Mouse (Mus musculus) cortical plate, adult 2 months (tissue): Measurements from ENCODE around the gene Gm3055. TPM values are rescaled to one million over a fixed set of nuclear protein-coding genes. Genes with fewer than 3 reads are reported as not detected.
"Not testable (repeated sequence)": the region's sequence is repeated elsewhere in the genome, so short reads cannot be mapped to it uniquely, and the experiment has no call there.

Source experiments
- H3K27ac ChIP-seq: fragments of 200-500 bp; 2 replicates; pipeline ENCODE4 v1.5.1; 2012; ENCODE audit warnings: low read length, control low read depth, inconsistent platforms; ENCODE audit not compliant: insufficient read depth
- H3K4me1 ChIP-seq: fragments of 200-500 bp; 2 replicates; pipeline ENCODE4 v1.6.1; 2011; ENCODE audit warnings: low read length; ENCODE audit not compliant: control insufficient read depth, insufficient read depth
- H3K4me3 ChIP-seq: fragments of 200-500 bp; 2 replicates; pipeline ENCODE4 v1.5.1; 2011; ENCODE audit warnings: mild to moderate bottlenecking, low read length, control low read depth; ENCODE audit not compliant: insufficient read depth
- polyA plus RNA-seq: library from polyadenylated mRNA; depleted of rRNA; stranded (reverse); fragments of >200 nt; gene quantifications from 2 replicates; pipeline ENCODE4 v1.2.3, GENCODE M21; 2012; rRNA removed

Gene Gm3055
- 6.2 and 6.9 TPM in 2 replicates for polyA plus RNA-seq

DNA sequence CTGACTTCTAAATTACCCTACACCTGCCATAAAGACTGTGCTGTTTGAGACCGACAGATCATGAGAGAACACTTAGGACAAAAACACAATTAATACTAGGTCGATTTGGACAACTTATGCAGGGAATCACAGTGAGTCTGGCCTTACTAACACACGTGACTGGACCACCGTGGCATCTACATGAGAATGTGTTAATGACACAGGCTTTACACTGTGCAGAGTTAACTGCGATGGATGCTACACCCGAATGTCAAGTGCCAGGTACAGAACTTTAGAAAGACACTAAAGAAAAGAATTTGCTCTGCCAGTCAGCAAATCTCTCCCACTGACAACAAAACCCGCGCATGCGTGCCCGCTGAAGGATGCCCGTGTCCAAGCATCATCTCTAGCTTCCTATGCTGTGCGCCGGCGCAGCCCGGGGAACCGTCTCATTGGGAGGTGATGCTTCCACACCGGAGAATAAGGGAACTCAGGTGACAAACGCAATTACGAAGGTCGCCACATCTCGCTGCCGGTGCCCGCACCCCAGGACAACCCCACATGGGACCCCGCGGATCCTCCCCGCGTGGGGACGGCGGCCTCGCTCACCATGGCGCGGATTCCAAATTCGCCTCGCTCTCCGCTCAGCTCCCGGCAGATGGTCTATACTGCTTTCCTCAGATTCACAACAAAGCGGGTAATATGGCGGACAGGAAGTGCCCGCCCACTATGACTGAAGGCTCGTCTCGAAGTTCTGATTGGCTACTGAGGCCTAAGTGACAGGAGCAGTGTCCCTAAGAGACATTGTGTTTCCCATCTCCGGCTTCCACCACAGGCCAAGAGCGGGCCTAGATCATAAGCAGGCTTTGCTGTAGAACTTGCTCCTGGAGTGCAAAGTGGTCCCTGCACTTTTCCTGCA lies at the start of gene Gm3055:
Gene Gm3055, minus strand, starts transcription at position 656 of the 898 bp plus-strand sequence.
- H3K4me3 ChIP-seq, H3K27ac ChIP-seq, H3K4me1 ChIP-seq: not testable (repeated sequence)

DNA sequence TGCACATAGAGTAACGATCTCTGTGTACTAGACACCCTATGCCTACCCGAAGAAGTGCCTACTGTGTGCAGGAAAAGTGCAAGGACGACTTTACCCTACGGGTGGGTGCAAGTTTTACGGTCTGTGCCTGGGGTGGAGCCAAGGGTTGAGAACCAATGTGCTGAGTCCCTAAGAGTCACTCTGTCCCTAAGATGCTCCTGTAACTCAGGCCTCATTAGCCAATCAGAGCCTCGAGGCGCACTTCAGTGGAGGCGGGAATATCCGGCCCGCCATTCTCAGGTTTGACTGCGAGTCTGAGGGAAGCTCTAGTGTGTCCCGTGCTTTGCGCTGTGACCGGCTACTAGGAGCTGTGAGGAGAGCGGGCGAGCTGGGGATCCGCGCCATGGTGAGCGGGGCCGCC lies 40.9 kb upstream of the Gm3055 start, which contains the start of gene Gm4767:
Gene Gm4767, plus strand, starts transcription at position 288 of the 400 bp plus-strand sequence.
- not testable (repeated sequence) for H3K4me3 ChIP-seq, H3K27ac ChIP-seq, H3K4me1 ChIP-seq

DNA sequence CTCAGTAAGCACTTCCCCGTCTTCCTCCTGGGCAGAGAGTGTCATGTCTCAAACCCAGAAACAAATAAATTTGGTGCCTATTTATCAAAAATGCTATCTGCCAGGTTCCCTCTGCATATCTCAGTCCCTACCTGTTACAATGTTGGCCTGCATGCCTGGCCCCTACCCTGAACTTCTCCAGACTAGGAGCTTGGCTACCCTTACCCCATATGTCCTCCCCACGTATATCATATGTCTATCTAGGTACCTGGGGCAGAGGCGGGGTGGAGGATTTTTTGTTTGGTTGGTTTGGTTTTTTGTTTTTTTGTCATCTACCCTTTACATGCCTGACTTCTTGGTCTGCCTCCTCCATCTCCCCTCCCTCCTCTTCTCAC lies 430 bp upstream of the Gm3055 start:
- not testable (repeated sequence) for H3K4me1 ChIP-seq, H3K4me3 ChIP-seq, H3K27ac ChIP-seq

DNA sequence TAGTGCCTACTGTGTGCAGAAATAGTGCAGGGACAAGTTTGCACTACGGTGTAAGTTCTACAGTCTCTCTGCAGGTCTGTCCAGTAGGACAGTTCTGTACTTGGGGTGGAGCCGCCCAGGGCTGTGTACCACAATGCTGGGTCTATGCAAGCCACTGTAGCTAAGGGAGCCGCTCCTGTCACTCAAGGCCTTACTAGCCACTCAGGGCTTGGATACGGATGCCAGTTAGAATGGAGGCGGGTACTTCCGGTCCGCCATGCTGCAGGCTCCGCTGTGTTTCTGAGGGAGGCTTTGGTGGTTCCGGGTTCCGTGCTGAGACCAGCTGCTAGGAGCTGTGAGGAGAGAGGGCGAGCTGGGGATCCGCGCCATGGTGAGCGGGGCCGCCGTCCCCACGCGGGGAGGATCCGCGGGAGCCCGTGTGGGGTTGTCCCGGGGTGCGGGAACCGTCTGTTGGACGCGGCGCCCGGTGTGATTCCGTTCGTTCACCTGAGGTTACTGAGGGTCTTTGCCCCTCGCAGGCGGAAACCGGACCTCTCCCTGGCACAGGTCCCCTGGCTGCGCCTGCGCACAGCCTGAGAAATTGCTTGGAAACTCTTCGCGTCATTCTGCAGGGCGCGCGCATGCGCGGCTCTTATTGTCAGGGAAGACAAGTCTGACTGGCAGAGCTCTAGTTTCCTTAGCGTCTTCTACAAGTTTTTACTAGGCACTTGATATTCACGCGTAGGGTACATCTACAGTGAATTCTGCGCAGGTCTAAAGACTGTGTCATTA lies 66.2 kb downstream of the Gm3055 start, which contains the start of gene Zfp433:
Gene Zfp433, plus strand, starts transcription at position 295 of the 771 bp plus-strand sequence.
- H3K4me3 ChIP-seq, H3K4me1 ChIP-seq, H3K27ac ChIP-seq: not testable (repeated sequence)

Other genes with a start within 250 kb of the Gm3055 start
- 3.4 and 3.9 TPM in 2 replicates for gene Gna15, start 246.9 kb downstream of the Gm3055 start, polyA plus RNA-seq
- gene Gna11, start 226.0 kb downstream of the Gm3055 start, polyA plus RNA-seq: 147 and 154 TPM in 2 replicates
- 897 and 916 TPM in 2 replicates for gene Aes, start 211.7 kb downstream of the Gm3055 start, polyA plus RNA-seq
- gene Tle2, start 196.6 kb downstream of the Gm3055 start, polyA plus RNA-seq: 97.8 and 112 TPM in 2 replicates
- 21.2 and 25.3 TPM in 2 replicates for gene Tle6, start 170.1 kb downstream of the Gm3055 start, polyA plus RNA-seq
- gene BC025920, start 164.9 kb downstream of the Gm3055 start, polyA plus RNA-seq: 3.7 and 4.2 TPM in 2 replicates
- 31.2 and 33.3 TPM in 2 replicates for gene Sirt6, start 143.4 kb downstream of the Gm3055 start, polyA plus RNA-seq
- 143 and 144 TPM in 2 replicates for gene Ankrd24, start 142.6 kb downstream of the Gm3055 start, polyA plus RNA-seq
- 3.1 and 3.3 TPM in 2 replicates for gene Gm10778, start 122.1 kb downstream of the Gm3055 start, polyA plus RNA-seq
- 5.0 and 7.1 TPM in 2 replicates for gene Zfp433, start 66.3 kb downstream of the Gm3055 start, polyA plus RNA-seq
- gene Gm4767, start 41.0 kb upstream of the Gm3055 start, polyA plus RNA-seq: 0.49 and 0.65 TPM in 2 replicates
- 3.5 and 3.6 TPM in 2 replicates for gene Gm32687, start 92.8 kb upstream of the Gm3055 start, polyA plus RNA-seq
- gene Zfp781, start 159.3 kb upstream of the Gm3055 start, polyA plus RNA-seq: 2.4 TPM in 2 replicates